22 mouse cellular contexts compared by ENCODE assay signal in the genomic region with DNA sequence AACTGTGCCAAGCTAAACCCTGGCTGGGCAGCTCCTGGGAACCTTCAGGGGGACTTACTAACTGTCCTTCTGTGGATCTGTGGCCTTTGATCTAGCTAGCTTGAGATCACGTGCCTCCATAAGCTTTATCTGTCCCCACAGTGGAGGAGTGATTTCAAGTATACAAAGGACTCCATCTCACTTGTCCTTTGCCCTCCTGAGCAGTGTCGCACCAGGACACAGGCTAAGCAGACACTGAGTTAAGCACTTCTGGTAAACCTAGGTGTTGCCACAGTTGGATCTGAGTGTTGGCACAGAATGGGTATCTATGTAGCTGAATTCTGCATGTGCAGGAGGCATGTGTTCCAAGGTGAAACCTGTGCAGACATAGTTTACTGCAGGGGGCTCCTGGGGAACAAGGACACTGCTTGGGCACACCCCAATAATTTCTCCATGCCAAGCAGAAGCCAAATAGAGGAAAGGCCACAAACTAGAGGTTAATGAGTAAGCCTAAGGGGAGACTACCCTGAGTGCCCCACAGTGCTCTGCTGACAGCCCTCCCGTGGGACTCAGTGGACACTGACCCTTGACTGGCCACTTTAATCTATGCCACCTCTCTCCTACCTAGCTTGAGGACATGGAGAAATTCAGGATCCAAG. TPM values are rescaled to one million over a fixed set of nuclear protein-coding genes. Genes with fewer than 3 reads are reported as not detected.
A peak's percentile ranks its signal among the peaks of the same experiment; 100 is the strongest.
DNase-seq lines count a peak whose midpoint lies in the region; ATAC-seq and TF ChIP-seq lines count a peak whose summit lies in the region.
"Had no signal": no experiment of that assay in that cellular context is flagged by ENCODE, and none has a peak within 500 bp of the region (broad histone marks: within the 10 kb centered on the region; RNA-seq: fewer than 3 reads in every experiment).

No protein-coding gene starts in this region.

- no peak for TF ChIP-seq POLR2A in small intestine, adult 2 months (IDR thresholded peaks at IDR 0.05; ENCODE audit: low read depth, low read length)

- no peak overlapping the region for H3K27ac ChIP-seq in liver, embryonic 13.5 days
- no peak overlapping the region for H3K27ac ChIP-seq in liver, embryonic 12.5 days
- peak overlapping the region; percentile 73 for H3K27ac ChIP-seq in small intestine, adult 2 months (ENCODE audit: insufficient read depth, low read depth, low read length)
- H3K27ac ChIP-seq: forebrain, embryonic 13.5 days; hindbrain, postnatal 0 days; limb, embryonic 12.5 days had no signal

- no peaks in the 10 kb centered on the region for H3K36me3 ChIP-seq in liver, embryonic 13.5 days
- H3K36me3 ChIP-seq in liver, embryonic 12.5 days: no peaks in the 10 kb centered on the region
- H3K36me3 ChIP-seq in small intestine, adult 2 months (ENCODE audit: control insufficient read depth, insufficient read depth, low read length): no peaks in the 10 kb centered on the region
- H3K36me3 ChIP-seq: heart, embryonic 12.5 days; limb, embryonic 12.5 days had no signal

- no peaks in the 10 kb centered on the region for H3K27me3 ChIP-seq in liver, embryonic 13.5 days
- no peaks in the 10 kb centered on the region; the same call in 1 of the 2 replicates for H3K27me3 ChIP-seq in liver, embryonic 12.5 days (replicated peaks)
- no peaks in the 10 kb centered on the region for H3K27me3 ChIP-seq in small intestine, adult 2 months (ENCODE audit: control insufficient read depth, insufficient read depth, low read length)
- H3K27me3 ChIP-seq: forebrain, embryonic 13.5 days; heart, embryonic 12.5 days; limb, embryonic 12.5 days had no signal

- H3K4me2 ChIP-seq in liver, embryonic 13.5 days: no peak overlapping the region
- no peak overlapping the region for H3K4me2 ChIP-seq in liver, embryonic 12.5 days
- H3K4me2 ChIP-seq: forebrain, embryonic 13.5 days; heart, embryonic 12.5 days; limb, embryonic 12.5 days; midbrain, embryonic 11.5 days had no signal

- no peak for TF ChIP-seq CTCF in small intestine, adult 2 months (IDR thresholded peaks at IDR 0.05; ENCODE audit: extremely low read depth, insufficient read length, insufficient replicate concordance, low read depth, low read length)

- DNase-seq in heart, adult 11 months: peak; percentile 64
- no peak for DNase-seq in heart, adult 18-20 months
- no peak for DNase-seq in liver, embryonic 13.5 days
- DNase-seq in kidney, postnatal 14 days: peak; percentile 67
- DNase-seq in right cerebral cortex, adult 18-20 months: no peak
- DNase-seq in adrenal gland, adult 8-10 months: no peak
- DNase-seq: adrenal gland, postnatal 25 days; cerebellum, adult 8-10 months; cerebellum, postnatal 36 days; heart, postnatal 10 days; lung, adult 2 months; lung, postnatal 14 days; right cerebral cortex, postnatal 25 days had no signal

- no peak overlapping the region for H3K4me3 ChIP-seq in liver, embryonic 13.5 days (replicated peaks)
- no peak overlapping the region for H3K4me3 ChIP-seq in liver, embryonic 12.5 days
- no peak overlapping the region for H3K4me3 ChIP-seq in small intestine, adult 2 months (ENCODE audit: low read depth, low read length)
- H3K4me3 ChIP-seq: forebrain, embryonic 13.5 days; heart, embryonic 12.5 days; limb, embryonic 12.5 days had no signal

- H3K4me1 ChIP-seq in liver, embryonic 13.5 days (replicated peaks): peaks cover 8% of the 10 kb centered on the region
- peaks cover 5% of the 10 kb centered on the region; the same call in 1 of the 2 replicates for H3K4me1 ChIP-seq in liver, embryonic 12.5 days
- H3K4me1 ChIP-seq in small intestine, adult 2 months (ENCODE audit: control insufficient read depth, insufficient read depth, insufficient read length, low read length): peaks cover 14% of the 10 kb centered on the region
- H3K4me1 ChIP-seq: forebrain, embryonic 13.5 days; heart, embryonic 12.5 days; limb, embryonic 12.5 days had no signal

- 46% methylated on average over 3 of the region's 3 CpGs for WGBS in liver, embryonic 13.5 days (ENCODE audit: insufficient replicate concordance)
- 52% methylated on average over 3 of the region's 3 CpGs for WGBS in liver, embryonic 12.5 days (ENCODE audit: insufficient replicate concordance)
- WGBS in small intestine, adult 2 months: 25% methylated on average over 3 of the region's 3 CpGs

- no peaks in the 10 kb centered on the region for H3K9me3 ChIP-seq in liver, embryonic 13.5 days (replicated peaks)
- H3K9me3 ChIP-seq in liver, embryonic 12.5 days (replicated peaks): no peaks in the 10 kb centered on the region
- H3K9me3 ChIP-seq: forebrain, embryonic 13.5 days; heart, embryonic 12.5 days; limb, embryonic 12.5 days had no signal

- ATAC-seq in liver, embryonic 13.5 days (ENCODE audit: low read depth): peak; percentile 51; the same call in 1 of the 2 replicates
- ATAC-seq in liver, embryonic 12.5 days: no peak
- ATAC-seq: forebrain, embryonic 13.5 days; hindbrain, postnatal 0 days had no signal

- H3K9ac ChIP-seq in liver, embryonic 13.5 days: no peak overlapping the region
- H3K9ac ChIP-seq in liver, embryonic 12.5 days: no peak overlapping the region
- H3K9ac ChIP-seq: forebrain, embryonic 13.5 days; heart, embryonic 12.5 days; limb, embryonic 12.5 days had no signal

RNA-seq across cellular contexts. Expression of gene Abcc12, which starts 13.8 kb away (rescaled TPM):
- total RNA-seq in heart, adult 18-20 months (2021): under 1 TPM in 1 of 2 experiments, not detected in 1; 0.10 TPM
- polyA plus RNA-seq in liver, embryonic 13.5 days (2015; fragmentation: Nextera tagmentation; extraction: Ambion mirVana): not detected in 2 replicates
- polyA plus RNA-seq in liver, embryonic 12.5 days (2016; fragmentation: Nextera tagmentation; extraction: Ambion mirVana): not detected in 2 replicates
- 0.03 TPM in 1 of 2 replicates, not detected in the other for polyA plus RNA-seq in small intestine, adult 2 months (2012; rRNA removed)
- under 1 TPM in 3 of 4 experiments, not detected in 1; 0.13 to 0.18 (median 0.17) TPM for total RNA-seq in adrenal gland, adult 8-10 months (2022)
- total RNA-seq: adrenal gland, postnatal 25 days; megakaryocyte progenitor cell, adult 5-6 weeks had no signal
- polyA plus RNA-seq: heart, embryonic 12.5 days; hindbrain, embryonic 11.5 days had no signal

RNA-seq across cellular contexts. Expression of gene Lonp2, which starts 29.6 kb away (rescaled TPM):
- total RNA-seq in heart, adult 18-20 months (2021): 10 to 100 TPM; 79.4 to 86.7 TPM
- polyA plus RNA-seq in liver, embryonic 13.5 days (2015; fragmentation: Nextera tagmentation; extraction: Ambion mirVana): 34.5 and 42.2 TPM in 2 replicates
- 40.1 and 42.8 TPM in 2 replicates for polyA plus RNA-seq in liver, embryonic 12.5 days (2016; fragmentation: Nextera tagmentation; extraction: Ambion mirVana)
- polyA plus RNA-seq in small intestine, adult 2 months (2012; rRNA removed): 23.8 and 59.5 TPM in 2 replicates
- 100 to 1,000 TPM; 103 to 127 (median 115) TPM for total RNA-seq in adrenal gland, adult 8-10 months (2022)

Comparison
In these comparisons a context has a peak if more than half of its experiments do, and no peak if none do; other contexts are left out.
1. DNase-seq: peak in heart, adult 11 months (single experiment) and kidney, postnatal 14 days (single experiment); none in heart, adult 18-20 months (0 of 2), liver, embryonic 13.5 days (single experiment), right cerebral cortex, adult 18-20 months (single experiment) and adrenal gland, adult 8-10 months (single experiment).